Mouse (Mus musculus) G1E-ER4 (cell line): Measurements from ENCODE around the gene Cypt2. TPM values are rescaled to one million over a fixed set of nuclear protein-coding genes. Genes with fewer than 3 reads are reported as not detected.
"Not testable (repeated sequence)": the region's sequence is repeated elsewhere in the genome, so short reads cannot be mapped to it uniquely, and the experiment has no call there.

Experiments used
- GATA1 ChIP-seq: IDR thresholded peaks from one replicate; pipeline ENCODE4 v1.8.0; 2012; ENCODE audit warnings: low read length, inconsistent platforms
- polyA plus RNA-seq: library from polyadenylated mRNA; stranded (reverse); fragments of >175 nt; gene quantifications from 2 replicates; pipeline ENCODE4 v1.2.3, GENCODE M21; 2012

The Cypt2 gene
- not detected in 2 replicates for polyA plus RNA-seq

- not testable (repeated sequence) for TF ChIP-seq GATA1
Measured at GRCm38 (mm10) chrX:105499472-105499871, at the start of gene Cypt2. TSS of gene Cypt2 (plus strand) at chrX:105499772.

- TF ChIP-seq GATA1 = no peak
Measured at GRCm38 (mm10) chrX:105546234-105546633, 46.7 kb downstream of the Cypt2 start.
